Mouse (Mus musculus) embryonic fibroblast, embryonic 13.5 days (primary cell): ENCODE data around the gene Rnf208.

ENCODE experiments used
- CTCF ChIP-seq: IDR thresholded peaks from 2 replicates; pipeline ENCODE4 v1.5.1; 2011; ENCODE audit warnings: mild to moderate bottlenecking, control low read depth, low read length, moderate library complexity, borderline replicate concordance; ENCODE audit not compliant: insufficient read depth
- POLR2A ChIP-seq: IDR thresholded peaks from 2 replicates; pipeline ENCODE4 v1.6.1; 2011; ENCODE audit warnings: low read depth, mild to moderate bottlenecking, control low read depth, low read length, moderate library complexity

DNA sequence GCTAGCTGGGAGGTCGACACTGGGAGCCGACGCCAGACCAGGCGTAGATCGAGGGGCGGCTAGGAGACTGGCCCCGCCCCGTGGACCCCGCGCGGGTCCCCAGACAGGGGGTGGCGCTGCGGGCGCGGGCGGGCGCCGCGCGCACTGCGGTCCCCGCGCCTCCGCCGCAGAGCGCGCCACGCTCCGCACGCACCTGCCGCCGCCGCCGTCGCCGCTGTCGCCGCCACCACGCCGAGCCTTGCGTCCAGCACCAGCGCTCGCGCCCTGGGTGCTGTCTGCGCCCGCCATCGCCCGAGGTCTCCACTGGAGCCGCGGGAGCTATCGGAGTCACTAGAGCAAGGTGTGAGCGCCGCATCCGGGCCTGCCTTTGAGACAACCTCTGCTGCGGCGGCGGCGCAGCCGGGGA is at the start of gene Rnf208, which contains the start of gene Cysrt1:
- no peak for TF ChIP-seq POLR2A
- TF ChIP-seq CTCF = no peak
